In genomic region chr17:79699197-79699596, GRCm38 (mm10) we compare ENCODE assay signal across 8 mouse cellular contexts. TPM values are rescaled to one million over a fixed set of nuclear protein-coding genes. Genes with fewer than 3 reads are reported as not detected.
A peak's percentile ranks its signal among the peaks of the same experiment; 100 is the strongest.
DNase-seq lines count a peak whose midpoint lies in the region; ATAC-seq and TF ChIP-seq lines count a peak whose summit lies in the region.
"Had no signal": no experiment of that assay in that cellular context is flagged by ENCODE, and none has a peak within 500 bp of the region (broad histone marks: within the 10 kb centered on the region; RNA-seq: fewer than 3 reads in every experiment).

No protein-coding gene starts in this region.

- no peaks in the 10 kb centered on the region for H3K79me2 ChIP-seq in C2C12 (ENCODE audit: control insufficient read depth, insufficient read depth)

- peak; percentile 46 for TF ChIP-seq CTCF in C2C12 (IDR thresholded peaks at IDR 0.05; ENCODE audit: control insufficient read depth, insufficient read depth, insufficient read length)
- TF ChIP-seq CTCF in kidney, postnatal 0 days (IDR thresholded peaks at IDR 0.05; ENCODE audit: low read depth) = peak; percentile 80

- peaks cover 4% of the 10 kb centered on the region; the same call in 1 of the 2 replicates for H3K4me1 ChIP-seq in heart, embryonic 10.5 days
- no peaks in the 10 kb centered on the region for H3K4me1 ChIP-seq in kidney, postnatal 0 days (replicated peaks; ENCODE audit: insufficient read depth, low read length)
- H3K4me1 ChIP-seq: megakaryocyte, embryonic 14.5 days had no signal

- intact Hi-C loops in heart, postnatal 10 days (cut with DNase I) = loop anchor here (2.0 kb wide), 1 partner anchor 142 kb away; no protein-coding TSS in a partner anchor

- H3ac ChIP-seq in C2C12 (ENCODE audit: control insufficient read depth, insufficient read length, low read depth) = no peak overlapping the region

- peak; percentile 19 to 25 for DNase-seq in heart, postnatal 10 days
- DNase-seq in heart, embryonic 10.5 days (ENCODE audit: low spot score) = no peak
- DNase-seq in Muller cell, postnatal 12 days (ENCODE audit: inconsistent ontology term) = peak; percentile 40
- peak; percentile 83 for DNase-seq in kidney, postnatal 0 days (ENCODE audit: low spot score)

- no peak overlapping the region for H3K9ac ChIP-seq in kidney, postnatal 0 days (ENCODE audit: low read depth, low read length)

- WGBS in heart, embryonic 10.5 days = 21% methylated on average over 1 of the region's 1 CpGs
- WGBS in kidney, postnatal 0 days = 25% methylated on average over 1 of the region's 1 CpGs

- H3K27ac ChIP-seq in heart, embryonic 10.5 days = no peak overlapping the region
- H3K27ac ChIP-seq in kidney, postnatal 0 days = no peak overlapping the region

- H3K4me3 ChIP-seq in heart, embryonic 10.5 days = no peak overlapping the region
- no peak overlapping the region for H3K4me3 ChIP-seq in C2C12 (ENCODE audit: insufficient read depth, poor library complexity, severe bottlenecking)
- no peak overlapping the region for H3K4me3 ChIP-seq in kidney, postnatal 0 days (replicated peaks; ENCODE audit: low read depth, low read length)
- H3K4me3 ChIP-seq: megakaryocyte, embryonic 14.5 days had no signal

- H3K9me3 ChIP-seq in heart, embryonic 10.5 days = no peaks in the 10 kb centered on the region
- no peaks in the 10 kb centered on the region for H3K9me3 ChIP-seq in kidney, postnatal 0 days (replicated peaks; ENCODE audit: low read length)
- H3K9me3 ChIP-seq: megakaryocyte, embryonic 14.5 days had no signal

- H3K4me2 ChIP-seq in kidney, postnatal 0 days (ENCODE audit: low read length) = no peak overlapping the region

- ATAC-seq in kidney, postnatal 0 days (replicated peaks; ENCODE audit: low FRiP score, low read depth) = no peak; the same call in 1 of the 2 replicates
- ATAC-seq in megakaryocyte-erythroid progenitor cell, adult 5-6 weeks (replicated peaks; ENCODE audit: low FRiP score, low TSS enrichment, poor library complexity, severe bottlenecking) = no peak
- no peak for ATAC-seq in megakaryocyte, adult 5-6 weeks (ENCODE audit: poor library complexity, severe bottlenecking)

- no peaks in the 10 kb centered on the region for H3K79me3 ChIP-seq in C2C12 (ENCODE audit: low read depth)

- no peaks in the 10 kb centered on the region for H3K36me3 ChIP-seq in heart, embryonic 10.5 days
- no peaks in the 10 kb centered on the region for H3K36me3 ChIP-seq in C2C12 (ENCODE audit: control insufficient read depth, insufficient read depth)
- H3K36me3 ChIP-seq in kidney, postnatal 0 days (ENCODE audit: insufficient read depth, low read length) = no peaks in the 10 kb centered on the region

- H3K27me3 ChIP-seq in heart, embryonic 10.5 days (ENCODE audit: insufficient read depth, poor library complexity, severe bottlenecking) = no peaks in the 10 kb centered on the region
- no peaks in the 10 kb centered on the region for H3K27me3 ChIP-seq in C2C12 (ENCODE audit: control insufficient read depth, insufficient read depth, insufficient read length)
- H3K27me3 ChIP-seq in kidney, postnatal 0 days (ENCODE audit: insufficient read depth, low read length) = no peaks in the 10 kb centered on the region
- H3K27me3 ChIP-seq: megakaryocyte, embryonic 14.5 days had no signal

TF ChIP-seq in C2C12, 6 proteins besides CTCF, POLR2A, EP300 and RAD21:
- TF ChIP-seq MAX (IDR thresholded peaks at IDR 0.05) (no peak), FOSL1 (IDR thresholded peaks at IDR 0.05; ENCODE audit: insufficient read depth, low read length, poor library complexity, severe bottlenecking) (no peak), USF1 (IDR thresholded peaks at IDR 0.05; ENCODE audit: low read depth) (no peak), MYOD1 (IDR thresholded peaks at IDR 0.05; ENCODE audit: control insufficient read depth, insufficient read length, low read depth) (no peak), CEBPB (IDR thresholded peaks at IDR 0.05; ENCODE audit: low read depth) (no peak), MYOG (IDR thresholded peaks at IDR 0.05; ENCODE audit: control insufficient read depth, extremely low read depth, insufficient read length) (no peak)

RNA-seq across cellular contexts. Expression of gene Cyp1b1, which starts 15.7 kb away (rescaled TPM):
- total RNA-seq in heart, postnatal 10 days (2021) = 1 to 10 TPM; 2.5 to 4.0 TPM
- 1.0 and 6.1 TPM in 2 replicates for polyA plus RNA-seq in heart, embryonic 10.5 days (2016; fragmentation: Nextera tagmentation; extraction: Ambion mirVana)
- 8.8 TPM for polyA plus RNA-seq in C2C12 (2012; fragmentation: generic; extraction: Trizol)
- polyA plus RNA-seq in kidney, postnatal 0 days (2015; fragmentation: Nextera tagmentation; extraction: Ambion mirVana) = 12.3 and 13.8 TPM in 2 replicates
- total RNA-seq in megakaryocyte-erythroid progenitor cell, adult 5-6 weeks (2014; fragmentation: Nextera tagmentation) = not detected in 2 replicates
- total RNA-seq in megakaryocyte-erythroid progenitor cell, adult 5-6 weeks (2017) = not detected in 2 replicates
- total RNA-seq in megakaryocyte, adult 5-6 weeks (2015) = 0.49 and 0.98 TPM in 2 replicates
- 0.15 and 0.77 TPM in 2 replicates for total RNA-seq in megakaryocyte, adult 5-6 weeks (2017)
